Mouse (Mus musculus): ENCODE measurements around the gene Atrnl1.
A peak's percentile ranks its signal among the peaks of the same experiment; 100 is the strongest.
"Not testable (repeated sequence)": the region's sequence is repeated elsewhere in the genome, so short reads cannot be mapped to it uniquely, and the experiment has no call there.

Atrnl1 gene

DNA sequence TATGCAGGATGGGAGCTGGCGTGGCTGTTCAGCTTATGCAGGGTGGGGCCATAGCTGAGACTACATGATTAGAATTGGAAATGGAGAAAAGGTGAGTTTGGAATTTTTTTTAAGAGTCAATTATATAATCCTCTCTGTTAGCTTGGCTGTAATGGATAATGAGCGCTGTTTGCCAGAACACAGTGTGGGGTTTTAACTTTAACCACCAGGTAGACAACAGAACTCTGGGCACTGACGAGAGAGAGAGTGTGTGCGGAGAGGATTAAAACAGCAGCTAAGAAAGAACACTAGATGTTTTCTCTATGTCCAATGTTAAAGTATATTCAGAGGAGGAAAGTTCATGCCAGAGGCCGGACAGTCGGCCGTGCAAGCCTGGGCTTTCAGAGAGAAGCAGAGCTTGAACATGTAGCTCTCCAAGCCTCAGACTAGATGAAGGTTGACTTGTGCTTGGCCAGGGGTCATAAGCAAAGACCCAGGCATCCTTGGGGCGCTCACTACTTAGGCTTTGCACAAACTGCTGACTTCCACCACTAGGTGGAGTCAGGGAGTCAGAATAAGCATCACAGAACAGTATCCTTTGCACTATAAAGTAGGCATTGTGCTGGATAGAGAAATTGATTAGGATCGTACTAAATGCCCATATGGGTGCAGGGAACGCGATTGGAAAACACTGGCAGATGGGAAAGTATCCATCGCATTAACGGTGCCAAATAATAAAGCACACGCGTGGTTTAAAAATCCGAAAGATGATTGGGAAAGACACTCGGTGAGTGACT, 205.6 kb downstream of the Atrnl1 start:
- DNase-seq (ENCODE audit: low spot score in 2 of 2): no peak

DNA sequence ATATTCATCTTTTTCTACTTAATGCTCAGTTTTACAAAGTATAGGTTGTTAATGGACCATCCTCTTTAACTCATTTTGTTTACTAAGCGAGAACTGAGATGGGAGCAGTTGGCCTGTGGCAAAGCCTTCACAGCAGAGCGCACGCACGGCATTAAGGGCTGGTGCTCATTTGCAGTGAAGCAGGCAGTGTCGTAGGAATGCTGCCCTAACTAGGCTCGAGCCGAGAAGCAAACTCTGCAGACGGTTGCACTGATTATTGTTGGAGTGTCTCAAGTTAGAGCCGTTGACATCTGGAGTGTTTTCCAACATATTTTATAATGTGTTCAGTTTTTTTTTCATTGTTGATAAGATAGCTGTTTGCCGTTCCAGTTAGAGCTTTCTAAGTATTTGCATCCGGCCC, 206.9 kb downstream of the Atrnl1 start:
- DNase-seq (ENCODE audit: low spot score in 2 of 2): no peak

DNA sequence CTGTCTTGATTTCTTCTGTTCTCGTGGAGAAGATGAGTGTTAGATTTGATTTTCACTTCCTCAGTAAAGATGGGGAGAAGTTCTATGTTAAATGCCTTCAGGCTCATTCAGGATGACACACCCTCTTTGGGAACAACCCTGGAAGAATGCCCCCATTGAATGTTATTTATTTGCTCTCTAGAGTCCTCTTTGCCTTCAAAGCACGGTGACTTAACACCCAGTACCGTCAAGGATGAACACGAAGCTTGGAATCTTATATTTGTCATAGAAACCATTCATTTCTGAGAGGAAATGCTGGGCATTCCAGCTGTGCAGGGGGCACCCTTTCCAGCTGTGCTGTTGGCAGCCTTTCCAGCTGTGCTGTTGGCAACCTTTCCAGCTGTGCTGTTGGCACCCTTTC, 212.6 kb downstream of the Atrnl1 start:
- DNase-seq (ENCODE audit: low spot score in 2 of 2): no peak

DNA sequence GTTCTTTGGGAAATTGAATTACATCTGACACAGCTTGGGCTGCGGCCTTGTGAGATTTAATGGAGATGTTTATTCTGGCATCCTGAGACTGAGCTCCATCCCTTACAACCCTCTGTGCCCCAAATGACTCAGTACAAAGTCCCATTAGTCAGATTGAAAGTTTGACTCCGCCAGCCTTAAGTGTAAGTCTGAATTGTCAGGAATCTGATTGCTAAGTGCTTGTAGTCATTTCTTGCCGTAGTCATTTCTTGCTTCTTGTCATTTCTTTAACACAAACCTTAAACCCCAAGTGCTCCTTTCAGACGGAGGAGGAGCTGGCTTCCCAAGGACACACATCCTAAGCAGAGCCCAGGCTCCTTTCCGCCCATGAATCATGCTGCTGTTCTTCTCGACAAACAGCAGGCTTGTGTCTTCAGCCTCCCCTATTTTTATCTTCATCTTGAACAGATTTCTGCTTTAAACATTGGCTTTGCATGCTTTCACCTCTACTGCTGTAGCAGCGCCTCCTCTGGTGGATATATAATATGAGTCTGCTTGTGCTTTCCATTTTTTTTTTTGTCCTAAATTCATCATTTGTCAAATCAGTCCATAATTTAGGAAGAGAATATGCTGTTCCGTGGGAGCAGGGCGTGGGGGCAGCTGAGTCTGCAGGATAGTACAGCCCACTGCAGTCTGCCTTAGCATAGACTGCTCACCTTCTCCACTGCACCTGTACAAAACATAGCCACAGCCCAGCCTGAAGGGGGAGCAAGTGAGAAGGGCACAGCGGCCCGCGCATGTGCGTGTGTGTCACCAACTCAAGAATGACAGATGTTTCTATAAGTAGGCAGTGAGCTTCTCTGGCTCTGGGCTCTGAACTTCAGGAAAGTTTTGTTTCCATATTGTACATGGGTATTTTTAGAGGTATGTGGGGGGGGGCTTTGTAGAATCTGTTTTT, 214.7 kb downstream of the Atrnl1 start:
- peak in 1 of 2 experiments; percentile 30 for DNase-seq (ENCODE audit: low spot score in 2 of 2)

DNA sequence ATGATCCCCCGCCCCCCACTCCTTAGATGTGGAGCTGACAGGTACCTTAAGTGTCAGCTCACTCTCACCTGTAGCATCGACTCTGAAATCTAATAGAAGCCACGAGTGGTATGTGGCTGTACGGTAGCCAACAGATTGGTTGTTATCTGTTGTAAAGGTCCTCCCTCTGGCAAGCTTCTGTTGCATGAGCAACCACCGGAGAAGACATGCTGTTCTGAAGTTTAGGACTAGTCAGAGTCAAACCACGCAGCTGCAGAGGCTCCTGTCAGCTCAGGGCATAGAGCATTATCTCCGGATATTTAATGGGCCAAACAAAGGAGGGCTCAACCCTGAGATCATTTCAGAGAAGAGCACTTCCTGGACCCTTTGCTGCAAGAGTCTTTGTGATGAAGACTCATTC, 222.2 kb downstream of the Atrnl1 start:
- no peak for DNase-seq (ENCODE audit: low spot score in 2 of 2)

DNA sequence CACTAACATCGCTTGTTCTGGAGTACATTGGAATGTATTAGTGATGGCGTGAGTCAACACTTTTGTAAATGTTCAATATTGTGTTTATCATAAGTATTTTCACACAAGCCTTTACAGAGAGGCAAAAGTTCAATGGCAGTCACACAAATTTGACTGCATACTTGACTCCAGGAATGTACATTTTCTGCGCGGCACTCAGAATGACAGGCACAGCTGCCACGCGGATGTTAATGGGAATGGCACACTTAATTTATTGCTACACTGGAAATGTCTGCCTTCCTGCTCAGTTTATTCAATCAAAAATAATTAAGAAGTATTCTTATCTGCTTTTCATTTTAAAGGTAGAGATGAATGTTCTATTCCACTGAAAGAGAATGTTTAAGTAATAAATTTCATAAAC, 227.0 kb downstream of the Atrnl1 start:
- DNase-seq (ENCODE audit: low spot score in 2 of 2): no peak

DNA sequence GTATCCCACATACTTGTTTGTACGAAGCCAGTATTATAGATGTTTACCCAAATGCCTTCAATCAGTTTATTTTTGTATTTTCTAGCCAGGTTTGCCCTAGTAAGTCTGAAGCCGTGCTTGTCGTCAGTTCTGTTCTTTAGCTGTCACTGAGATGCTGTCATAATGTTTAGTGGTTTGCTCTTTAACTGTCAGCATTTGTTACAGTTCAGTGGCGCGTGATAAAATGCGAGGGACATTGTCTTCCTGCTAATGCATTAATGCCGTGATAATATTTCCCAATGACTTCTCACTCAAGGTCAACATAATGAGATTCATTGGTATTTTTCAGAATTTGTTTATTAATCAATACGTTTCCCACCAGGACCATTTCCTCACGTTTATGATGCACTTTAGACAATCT, 227.7 kb downstream of the Atrnl1 start:
- DNase-seq (ENCODE audit: low spot score in 2 of 2): no peak

DNA sequence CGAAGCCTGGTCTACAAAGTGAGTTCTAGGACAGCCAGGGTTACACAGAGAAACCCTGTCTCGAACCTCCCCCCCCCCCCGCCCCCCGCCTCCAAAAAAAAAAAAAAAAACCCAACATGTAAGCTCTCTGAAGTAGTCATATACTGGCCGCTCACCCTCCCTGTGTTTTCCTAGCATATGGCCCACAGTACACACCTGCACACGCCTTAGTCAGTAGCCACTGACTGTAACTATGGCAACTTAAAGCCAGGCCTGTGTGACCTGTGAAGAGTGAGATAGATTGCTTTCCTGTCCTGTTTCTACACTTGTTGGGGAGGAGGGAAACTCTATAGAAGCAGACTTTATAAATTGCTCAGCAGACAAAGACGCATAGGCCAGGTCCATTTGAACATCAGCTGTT, 239.1 kb downstream of the Atrnl1 start:
- DNase-seq (ENCODE audit: low spot score in 2 of 2): no peak

DNA sequence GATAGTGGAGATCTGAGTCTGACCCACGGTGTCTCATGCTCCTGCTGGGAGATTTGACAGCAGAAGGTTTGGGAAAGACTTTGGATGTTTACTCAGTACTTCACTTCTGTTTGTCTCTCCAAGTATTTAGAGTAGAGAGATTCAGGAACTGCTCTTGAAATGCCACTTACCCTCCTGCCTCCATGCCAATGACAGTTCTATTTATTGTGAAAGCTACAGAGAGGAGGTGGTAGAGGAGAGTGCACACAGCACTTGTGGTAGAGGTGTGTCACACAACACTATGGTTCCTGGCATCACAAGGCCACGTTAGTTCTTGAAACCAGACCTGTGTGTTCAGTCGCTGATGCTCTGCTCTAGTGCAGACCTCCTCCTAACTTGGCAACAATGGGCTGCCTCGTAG, 257.5 kb downstream of the Atrnl1 start:
- DNase-seq (ENCODE audit: low spot score in 2 of 2): no peak

DNA sequence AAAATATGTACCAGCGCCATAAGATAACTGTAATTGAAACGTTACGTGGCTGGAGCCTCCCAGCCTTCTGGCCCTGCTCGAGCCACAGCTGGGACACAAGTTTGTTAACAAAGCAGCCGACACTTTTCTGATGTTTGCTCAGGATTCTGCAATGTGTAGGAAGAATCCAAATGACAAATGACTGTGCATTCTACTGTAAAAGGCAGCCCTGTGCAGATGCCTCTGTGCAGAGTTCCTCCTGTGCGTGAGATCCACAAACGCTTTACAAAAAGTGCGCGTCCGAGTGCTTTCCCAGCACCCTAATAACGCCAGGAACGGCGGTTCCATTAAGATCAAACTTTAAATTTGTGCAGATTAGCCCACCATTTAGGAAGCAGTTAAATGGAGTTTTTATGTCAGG, 260.0 kb downstream of the Atrnl1 start:
- DNase-seq (ENCODE audit: low spot score in 2 of 2): no peak

DNA sequence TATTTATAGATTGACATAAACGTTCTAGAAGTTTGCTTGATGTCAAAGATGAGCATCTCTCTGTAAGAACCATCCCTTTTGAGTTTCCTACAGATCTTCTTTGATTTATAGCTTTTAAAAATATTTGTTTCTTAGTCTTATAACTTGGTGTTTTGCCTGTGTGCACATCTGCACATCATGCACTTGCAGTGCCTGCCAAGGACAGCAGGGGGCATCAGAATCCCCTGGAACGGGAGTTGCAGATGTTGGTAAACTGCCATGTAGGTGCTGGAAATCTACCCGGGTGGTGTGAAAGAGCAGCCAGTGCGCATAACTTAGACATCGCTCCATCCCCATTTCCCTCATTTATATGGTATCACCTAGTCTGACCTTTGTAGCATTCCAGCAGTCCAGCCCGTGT, 265.2 kb downstream of the Atrnl1 start:
- DNase-seq (ENCODE audit: low spot score in 2 of 2): no peak

DNA sequence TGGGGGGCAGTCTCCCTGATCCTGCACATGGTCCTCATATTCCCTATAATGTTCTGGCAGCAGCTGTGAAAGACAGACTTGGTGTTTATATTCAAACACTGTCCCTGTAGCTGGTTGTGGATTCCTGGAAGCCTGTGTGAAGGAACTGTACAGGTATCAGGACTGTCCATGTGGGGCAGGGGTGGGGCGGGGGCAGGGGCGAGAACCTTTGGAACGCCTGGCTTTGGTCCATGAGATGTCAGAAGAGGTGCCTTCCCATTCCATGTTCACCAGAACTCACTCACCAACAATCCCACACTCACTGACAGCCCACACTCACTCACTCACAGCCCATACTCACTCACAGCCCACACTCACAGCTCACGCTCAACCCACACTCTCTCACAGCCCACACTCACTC, 266.5 kb downstream of the Atrnl1 start:
- no peak for DNase-seq (ENCODE audit: low spot score in 2 of 2)

DNA sequence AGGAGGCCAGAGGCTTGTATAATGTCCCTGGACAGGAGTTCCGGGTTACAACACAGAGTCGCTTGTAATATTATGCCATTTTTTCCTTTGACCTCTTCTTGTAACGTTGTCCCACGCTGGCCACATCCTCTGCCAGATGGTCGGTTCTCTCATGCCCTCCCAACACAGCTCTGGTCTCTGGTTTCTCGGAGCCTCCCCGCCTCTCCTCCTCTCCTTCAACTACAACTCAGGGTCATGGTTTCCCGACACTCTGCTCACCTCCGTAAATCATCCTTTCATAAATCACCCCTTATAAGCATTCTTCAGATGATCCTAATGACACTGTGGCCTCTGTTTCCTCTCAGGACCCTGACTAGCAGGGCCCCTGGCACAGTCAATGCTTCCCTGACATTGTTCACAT, 267.7 kb downstream of the Atrnl1 start:
- no peak for DNase-seq (ENCODE audit: low spot score in 2 of 2)

DNA sequence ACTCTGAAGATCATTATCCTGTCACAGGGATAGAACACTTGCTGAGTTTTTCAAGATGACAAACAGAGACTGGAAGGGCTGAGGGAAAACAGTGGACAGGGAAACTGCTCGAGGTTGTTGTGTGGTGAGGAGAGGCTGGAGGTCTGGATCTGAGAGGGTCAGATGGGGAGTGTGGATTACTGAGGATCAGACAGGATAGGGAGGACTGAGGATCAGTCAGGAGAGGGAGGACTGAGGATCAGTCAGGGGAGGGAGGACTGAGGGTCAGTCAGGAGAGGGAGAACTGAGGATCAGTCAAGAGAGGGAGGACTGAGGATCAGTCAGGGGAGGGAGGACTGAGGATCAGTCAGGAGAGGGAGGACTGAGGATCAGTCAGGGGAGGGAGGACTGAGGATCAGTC, 269.0 kb downstream of the Atrnl1 start:
- DNase-seq (ENCODE audit: low spot score in 2 of 2): not testable (repeated sequence)

DNA sequence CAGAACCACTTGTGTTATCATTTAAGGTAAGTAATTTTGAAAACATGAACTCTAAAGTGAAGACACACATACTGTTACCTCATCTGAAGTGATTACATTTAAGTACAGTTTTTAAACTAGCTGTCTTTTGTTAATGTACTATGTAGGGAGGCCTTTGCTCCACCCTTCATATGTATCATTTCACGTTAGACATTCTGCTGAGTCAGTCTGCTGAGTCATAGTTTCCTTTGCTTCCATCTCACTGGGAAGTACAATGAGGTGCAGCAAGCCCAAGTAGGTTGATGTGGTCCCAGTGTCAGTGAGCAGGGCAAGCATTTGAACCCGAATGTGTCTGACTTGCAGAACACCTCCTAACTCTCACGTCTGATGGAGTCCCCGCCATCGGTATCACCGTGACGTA, 271.1 kb downstream of the Atrnl1 start:
- no peak for DNase-seq (ENCODE audit: low spot score in 2 of 2)

DNA sequence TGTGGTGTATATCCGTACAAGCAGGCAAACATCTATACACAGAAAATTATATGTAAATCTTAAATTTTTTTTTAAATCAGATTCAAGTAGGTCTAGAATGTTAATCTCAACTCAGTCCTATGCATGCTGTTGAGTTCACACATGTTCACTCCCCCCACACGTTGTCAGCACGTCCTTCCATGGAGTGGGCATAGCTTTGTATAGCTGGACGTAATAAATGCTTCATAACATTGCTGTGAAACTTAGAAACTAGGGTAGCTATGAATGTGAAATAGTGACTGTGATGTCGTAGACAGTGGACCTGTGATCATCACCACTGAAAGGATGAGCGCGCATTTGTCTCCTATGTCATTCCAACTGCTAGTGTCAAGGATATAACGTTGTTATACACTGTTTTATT, 278.0 kb downstream of the Atrnl1 start:
- DNase-seq (ENCODE audit: low spot score in 2 of 2): no peak

DNA sequence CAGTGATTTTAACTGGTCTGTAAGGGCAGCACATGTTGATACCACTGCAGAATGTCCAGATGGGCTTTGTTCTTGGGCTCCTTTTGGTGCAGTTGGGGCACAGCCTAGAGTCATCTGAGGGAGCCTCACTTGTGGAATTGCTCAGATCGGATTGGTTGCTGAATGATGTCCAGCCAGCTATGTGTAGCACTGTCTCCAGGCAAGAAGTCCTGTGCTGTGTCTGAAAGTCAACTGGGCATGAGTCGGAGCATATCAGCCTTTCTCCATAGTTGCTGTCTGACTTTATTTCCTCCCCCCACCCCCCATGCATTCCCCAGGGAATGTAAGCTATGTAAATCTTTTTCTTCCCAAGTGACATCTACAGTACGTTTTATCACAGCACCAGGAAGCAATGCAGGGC, 278.9 kb downstream of the Atrnl1 start:
- no peak for DNase-seq (ENCODE audit: low spot score in 2 of 2)

DNA sequence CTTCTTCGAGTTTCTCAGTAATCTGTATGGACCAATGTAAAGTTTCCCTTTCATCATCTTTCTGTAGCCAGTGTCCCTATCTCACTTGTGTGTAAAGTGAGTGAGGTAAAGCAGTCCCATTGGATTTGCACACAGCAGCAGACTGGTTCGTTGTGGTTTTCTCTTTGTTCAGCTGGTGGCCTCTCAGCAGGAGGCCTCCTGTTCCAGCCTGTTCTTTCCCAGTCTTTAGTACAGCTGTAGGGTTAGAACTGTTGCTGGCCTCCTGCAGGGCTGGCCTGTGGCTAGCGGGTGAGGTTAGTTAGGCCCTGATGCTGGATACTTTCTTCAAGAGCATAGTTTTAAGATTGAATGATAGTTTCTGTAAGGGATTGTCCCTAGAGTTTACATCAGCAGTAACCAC, 280.1 kb downstream of the Atrnl1 start:
- DNase-seq (ENCODE audit: low spot score in 2 of 2): no peak

DNA sequence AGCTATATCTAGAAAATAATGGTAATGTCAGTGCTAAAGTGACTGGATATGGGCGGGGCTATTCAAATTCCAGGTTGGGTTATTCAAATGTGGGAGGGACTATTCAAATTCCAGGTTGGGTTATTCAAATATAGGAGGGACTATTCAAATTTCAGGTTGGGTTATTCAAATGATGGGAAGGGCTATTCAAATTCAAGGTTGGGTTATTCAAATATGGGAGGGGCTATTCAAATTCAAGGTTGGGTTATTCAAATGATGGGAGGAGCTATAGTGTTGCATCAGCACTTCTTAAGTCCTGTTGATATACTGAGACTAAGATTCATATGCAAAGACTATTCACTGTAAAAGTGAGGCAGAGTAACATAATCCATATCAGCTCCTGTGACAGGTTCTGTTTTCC, 283.4 kb downstream of the Atrnl1 start:
- DNase-seq (ENCODE audit: low spot score in 2 of 2): no peak

DNA sequence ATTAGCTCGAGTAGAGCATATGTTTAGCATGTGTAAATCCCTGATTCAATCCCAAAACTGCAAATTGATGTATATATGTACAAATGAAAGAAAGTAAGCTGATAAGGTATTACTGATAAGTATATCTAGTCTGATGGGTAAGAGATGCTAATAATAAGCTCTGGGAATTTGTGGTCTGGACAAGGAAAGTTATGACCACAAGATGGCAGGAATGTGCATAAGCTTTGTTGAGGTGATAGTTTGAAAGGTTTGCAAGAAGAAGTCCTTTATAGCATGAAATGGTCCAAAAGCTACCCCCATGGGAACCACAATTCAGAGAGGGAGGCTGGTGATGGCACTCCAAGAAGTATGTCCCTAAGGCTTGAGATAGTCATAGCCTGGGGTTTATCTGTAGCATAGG, 289.2 kb downstream of the Atrnl1 start:
- DNase-seq (ENCODE audit: low spot score in 2 of 2): no peak

DNA sequence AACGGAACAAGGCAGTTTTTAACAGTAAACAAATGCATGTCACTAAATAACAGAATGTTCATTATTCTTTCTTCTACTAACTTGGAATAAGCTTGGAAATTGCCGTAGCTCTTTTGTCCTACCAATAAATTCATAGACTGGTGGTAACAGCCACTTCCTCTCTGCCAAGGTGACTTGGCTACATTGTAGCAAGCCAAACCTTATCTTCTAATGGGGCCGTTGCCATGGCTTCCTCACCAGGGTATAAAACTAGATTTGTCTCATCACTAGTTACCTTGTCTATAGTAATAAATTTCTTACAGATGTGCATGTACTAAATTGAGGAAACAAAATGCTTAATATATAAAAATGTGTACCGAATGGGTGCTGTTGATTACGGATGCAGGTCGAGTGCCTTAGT, 298.6 kb downstream of the Atrnl1 start:
- DNase-seq (ENCODE audit: low spot score in 2 of 2): no peak

DNA sequence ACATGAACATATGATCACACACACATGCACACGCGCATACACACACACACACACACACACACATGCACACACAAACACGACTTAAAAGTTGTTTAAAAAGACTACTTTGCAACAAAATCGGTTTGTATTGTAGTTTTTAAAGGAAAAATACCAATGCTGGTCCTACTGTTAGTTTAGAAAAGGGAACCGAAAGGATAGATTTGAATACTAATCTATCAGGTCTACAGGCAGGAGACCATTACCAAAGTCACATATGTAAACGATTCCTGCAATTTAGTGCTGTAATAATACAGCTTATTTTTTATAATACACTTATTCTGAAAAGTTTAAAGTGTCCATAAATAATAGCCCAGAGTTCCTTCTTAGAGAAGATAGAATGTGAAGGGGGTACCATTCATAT, 299.8 kb downstream of the Atrnl1 start:
- no peak for DNase-seq (ENCODE audit: low spot score in 2 of 2)

DNA sequence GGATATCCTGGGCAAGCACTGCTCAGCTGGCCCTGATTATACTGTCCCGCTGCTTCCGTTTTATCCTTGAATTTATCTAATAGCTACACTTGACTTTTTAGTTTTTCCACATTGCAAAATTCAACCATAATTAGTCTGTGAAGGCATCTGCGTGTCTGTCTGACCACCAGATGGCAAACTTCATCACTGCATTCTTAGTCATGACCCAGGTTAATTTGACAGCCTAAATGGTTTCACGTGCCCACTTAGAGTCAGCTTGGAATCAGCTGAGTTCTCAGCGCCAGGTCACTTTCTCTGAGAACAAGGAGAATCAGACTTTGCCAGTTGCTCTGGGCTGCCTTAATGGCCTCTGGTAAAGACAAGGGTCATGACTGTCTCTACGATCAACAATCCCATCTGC, 305.5 kb downstream of the Atrnl1 start:
- no peak for DNase-seq (ENCODE audit: low spot score in 2 of 2)

Data from right cerebral cortex, postnatal 36 days (tissue).